Mouse (Mus musculus) layer of hippocampus, adult 9-10 months (tissue): ENCODE data around the gene Gm6502.
"Not testable (repeated sequence)": the region's sequence is repeated elsewhere in the genome, so short reads cannot be mapped to it uniquely, and the experiment has no call there.

ENCODE experiments used
- DNase-seq: peaks from one replicate; pipeline ENCODE4 v3.0.0; 2022; ENCODE audit warnings: low spot score

The Gm6502 gene

GRCm38 (mm10) chr5:94314135-94314534 is at the start of gene Gm6502:
Gene Gm6502 (plus strand): TSS chr5:94314435.
- not testable (repeated sequence) for DNase-seq

GRCm38 (mm10) chr5:94306696-94307095 is 7.5 kb upstream of the Gm6502 start, which contains the start of gene A430089I19Rik:
Gene A430089I19Rik (minus strand): TSS chr5:94306796.
- DNase-seq, result not testable (repeated sequence)

- DNase-seq, result not testable (repeated sequence)
Measured at GRCm38 (mm10) chr5:94339449-94339848, 25.2 kb downstream of the Gm6502 start, which contains the start of gene AA792892. Gene AA792892 (plus strand): TSS chr5:94339749.
